Mouse (Mus musculus) neutrophil, adult 65 days (primary cell): ENCODE results near the gene Abcd3. TPM values are rescaled to one million over a fixed set of nuclear protein-coding genes. Genes with fewer than 3 reads are reported as not detected.

Source experiments
- total RNA-seq: library from RNA; stranded (reverse); gene quantifications from 2 replicates; pipeline ENCODE4 v1.2.4, GENCODE M21; 2023

Abcd3 gene
- total RNA-seq, result 7.4 and 9.6 TPM in 2 replicates

DNA sequence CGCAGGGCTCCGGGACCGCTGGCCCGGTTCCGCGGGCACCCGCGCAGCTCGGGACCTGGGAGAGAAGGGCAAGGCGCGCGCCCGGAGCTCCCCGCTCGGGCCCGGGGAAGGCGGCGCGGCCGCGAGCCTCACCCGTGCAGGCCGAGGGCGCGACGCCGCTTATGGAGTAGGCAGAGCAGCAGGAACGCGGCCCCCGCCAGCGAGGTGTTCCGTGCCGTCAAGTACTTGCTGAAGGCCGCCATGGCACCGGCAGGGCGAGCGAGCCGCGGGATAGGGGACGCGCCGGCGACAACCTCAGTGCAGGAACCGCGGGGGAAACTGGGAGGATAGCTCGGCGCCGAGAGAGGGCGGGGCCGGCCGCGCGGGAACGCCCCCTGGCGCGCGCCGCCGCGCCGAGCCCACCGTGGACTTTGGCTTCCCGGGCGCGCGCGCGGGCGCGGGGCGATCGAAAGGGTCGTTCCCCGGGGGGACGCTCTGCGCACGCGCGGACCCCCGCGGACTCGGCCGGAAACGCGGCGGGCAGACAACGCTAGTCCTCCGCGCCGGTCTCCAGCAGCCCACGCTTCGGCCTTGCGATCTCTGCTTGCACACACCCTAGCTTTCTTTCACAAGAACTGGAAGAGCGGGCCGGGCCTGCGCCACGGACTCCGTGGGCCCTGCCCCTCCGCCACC lies at the start of gene Abcd3:
Gene Abcd3, minus strand, starts transcription at position 426 of the 672 bp plus-strand sequence.

DNA sequence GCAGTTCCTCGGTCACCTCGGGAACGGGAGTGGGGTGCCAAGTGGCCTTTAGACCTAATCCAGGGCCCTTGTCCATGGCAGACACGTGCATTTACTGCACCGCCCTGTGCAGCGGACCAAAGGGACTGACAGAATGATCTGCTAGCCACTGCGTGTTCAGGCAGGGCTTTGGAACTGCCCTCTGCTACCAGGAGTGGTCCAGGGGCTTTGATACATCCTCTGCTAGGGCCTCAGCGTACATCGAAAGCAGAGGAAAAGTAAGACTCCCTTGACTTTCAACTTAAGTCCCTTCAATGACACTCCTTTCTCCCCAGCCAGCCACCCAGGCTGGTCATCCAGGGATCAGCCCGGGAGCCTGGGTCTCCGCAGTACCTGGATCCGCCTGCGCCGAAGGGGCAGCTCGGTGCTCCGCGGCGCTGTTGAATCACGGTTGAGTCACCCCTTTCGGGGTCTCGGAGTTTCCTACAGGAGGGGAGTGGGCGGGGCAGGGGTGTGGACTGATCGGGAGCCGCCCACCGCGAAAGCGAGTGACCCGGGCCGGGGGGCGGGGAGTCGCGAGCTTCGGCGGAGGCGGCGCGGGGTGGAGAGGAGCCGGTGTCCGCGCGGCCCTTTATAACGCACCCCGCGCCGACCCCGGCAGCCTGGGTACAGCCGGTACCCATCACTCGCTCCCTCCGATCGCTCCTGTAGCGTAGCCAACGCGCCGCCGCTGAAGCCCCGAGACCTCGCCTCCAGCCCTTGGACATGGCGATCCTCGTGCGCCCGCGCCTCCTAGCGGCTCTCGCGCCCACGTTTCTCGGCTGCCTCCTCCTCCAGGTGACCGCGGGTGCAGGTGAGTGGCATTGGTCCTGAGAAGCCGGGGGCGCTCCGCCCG lies 91.9 kb downstream of the Abcd3 start, which contains the start of gene F3:
Gene F3, plus strand, starts transcription at position 567 of the 874 bp plus-strand sequence.

Other genes starting within 250 kb of the Abcd3 start
- gene 4930432M17Rik, start 144.5 kb downstream of the Abcd3 start, total RNA-seq, result not detected in 2 replicates
- 4.0 and 6.4 TPM in 2 replicates for gene F3, start 91.8 kb downstream of the Abcd3 start, total RNA-seq
- gene Arhgap29, start 137.2 kb upstream of the Abcd3 start, total RNA-seq, result 0.14 and 0.41 TPM in 2 replicates
- 0.59 and 1.0 TPM in 2 replicates for gene Abca4, start 229.1 kb upstream of the Abcd3 start, total RNA-seq